ENCODE assay signal across 26 mouse cellular contexts in genomic region chr2:45208526-45208925, GRCm38 (mm10).
"Had no signal": no experiment of that assay in that cellular context is flagged by ENCODE, and none has a peak within 500 bp of the region (broad histone marks: within the 10 kb centered on the region; RNA-seq: fewer than 3 reads in every experiment).

No protein-coding gene starts in this region.

- H3K36me3 ChIP-seq: embryonic facial prominence, embryonic 10.5 days; embryonic facial prominence, embryonic 12.5 days; embryonic facial prominence, embryonic 13.5 days; embryonic facial prominence, embryonic 15.5 days; forebrain, embryonic 10.5 days; forebrain, embryonic 12.5 days; forebrain, embryonic 15.5 days; heart, embryonic 10.5 days; heart, embryonic 12.5 days had no signal

- ATAC-seq: forebrain, embryonic 13.5 days; forebrain, embryonic 14.5 days; forebrain, embryonic 15.5 days; forebrain, embryonic 16.5 days; forebrain, postnatal 0 days had no signal

- H3K9ac ChIP-seq: embryonic facial prominence, embryonic 12.5 days; embryonic facial prominence, embryonic 13.5 days; embryonic facial prominence, embryonic 15.5 days; forebrain, embryonic 12.5 days; forebrain, embryonic 13.5 days; forebrain, embryonic 15.5 days; forebrain, postnatal 0 days; heart, embryonic 12.5 days had no signal

- H3K27me3 ChIP-seq: embryonic facial prominence, embryonic 12.5 days; embryonic facial prominence, embryonic 13.5 days; embryonic facial prominence, embryonic 15.5 days; forebrain, embryonic 12.5 days; forebrain, embryonic 13.5 days; forebrain, embryonic 15.5 days; heart, embryonic 12.5 days had no signal

- H3K4me1 ChIP-seq: embryonic facial prominence, embryonic 15.5 days; heart, embryonic 10.5 days; heart, embryonic 12.5 days had no signal

- DNase-seq: cerebellum, postnatal 10 days; cerebellum, postnatal 14 days; cerebellum, postnatal 25 days; cerebellum, postnatal 36 days; embryo, embryonic 11 days; forebrain, postnatal 0 days; gastrocnemius, adult 2 months; gastrocnemius, postnatal 10 days; gastrocnemius, postnatal 14 days; gastrocnemius, postnatal 25 days; gastrocnemius, postnatal 36 days; heart, adult 2 months had no signal

- H3K4me2 ChIP-seq: embryonic facial prominence, embryonic 12.5 days; embryonic facial prominence, embryonic 13.5 days; embryonic facial prominence, embryonic 15.5 days; forebrain, embryonic 12.5 days; forebrain, embryonic 13.5 days; forebrain, embryonic 15.5 days; heart, embryonic 11.5 days; heart, embryonic 12.5 days had no signal

- H3K9me3 ChIP-seq: embryonic facial prominence, embryonic 10.5 days; embryonic facial prominence, embryonic 12.5 days; embryonic facial prominence, embryonic 13.5 days; embryonic facial prominence, embryonic 15.5 days; forebrain, embryonic 10.5 days; forebrain, embryonic 12.5 days; forebrain, embryonic 13.5 days; forebrain, embryonic 15.5 days; heart, embryonic 10.5 days; heart, embryonic 12.5 days had no signal

- H3K4me3 ChIP-seq: embryonic facial prominence, embryonic 10.5 days; embryonic facial prominence, embryonic 12.5 days; embryonic facial prominence, embryonic 13.5 days; embryonic facial prominence, embryonic 15.5 days; erythroblast, embryonic 14.5 days; forebrain, embryonic 10.5 days; forebrain, embryonic 12.5 days; forebrain, embryonic 13.5 days; forebrain, embryonic 15.5 days; gastrocnemius, adult 2 months; heart, adult 2 months; heart, embryonic 10.5 days; heart, embryonic 12.5 days had no signal

- H3K27ac ChIP-seq: embryonic facial prominence, embryonic 10.5 days; embryonic facial prominence, embryonic 12.5 days; embryonic facial prominence, embryonic 13.5 days; embryonic facial prominence, embryonic 15.5 days; forebrain, embryonic 10.5 days; forebrain, embryonic 12.5 days; forebrain, embryonic 13.5 days; forebrain, embryonic 15.5 days; gastrocnemius, adult 2 months; heart, adult 2 months; heart, embryonic 10.5 days had no signal
